Mouse (Mus musculus): ENCODE measurements around the gene Plxna1. TPM values are rescaled to one million over a fixed set of nuclear protein-coding genes. Genes with fewer than 3 reads are reported as not detected.
A peak's percentile ranks its signal among the peaks of the same experiment; 100 is the strongest.

The Plxna1 gene
- polyA plus RNA-seq, 1 experiment from 2014 or later = 85.3 TPM

- WGBS = 89% methylated on average over 1 of the region's 1 CpGs
- H3K9ac ChIP-seq = no peak overlapping the region
- no peaks in the 10 kb centered on the region for H3K4me1 ChIP-seq
Observed at GRCm38 (mm10) chr6:89386956-89387355, 24.5 kb upstream of the Plxna1 start.

GRCm38 (mm10) chr6:89384699-89385098 is 22.3 kb upstream of the Plxna1 start:
- no peaks in the 10 kb centered on the region for H3K27me3 ChIP-seq (replicated peaks)
- ATAC-seq (replicated peaks) = no peak
- H3K4me2 ChIP-seq = no peak overlapping the region
- H3K9ac ChIP-seq = no peak overlapping the region
- 83% methylated on average over 2 of the region's 2 CpGs for WGBS
- H3K36me3 ChIP-seq (replicated peaks) = no peaks in the 10 kb centered on the region
- no peak overlapping the region for H3K27ac ChIP-seq
- H3K9me3 ChIP-seq = no peaks in the 10 kb centered on the region
- H3K4me1 ChIP-seq = no peaks in the 10 kb centered on the region
- no peak overlapping the region for H3K4me3 ChIP-seq

More at GRCm38 (mm10) chr6:89386956-89387355, 24.5 kb upstream of the Plxna1 start:
- Histone ChIP-seq H3K4me3 (no peak overlapping the region), H3K36me3 (replicated peaks) (no peaks in the 10 kb centered on the region), H3K9me3 (no peaks in the 10 kb centered on the region), H3K4me2 (no peak overlapping the region), H3K27me3 (replicated peaks) (no peaks in the 10 kb centered on the region), H3K27ac (no peak overlapping the region)
- no peak for ATAC-seq (replicated peaks)

GRCm38 (mm10) chr6:89381851-89382250 is 19.4 kb upstream of the Plxna1 start:
- Histone ChIP-seq H3K9me3 (no peaks in the 10 kb centered on the region), H3K9ac (no peak overlapping the region), H3K4me1 (no peaks in the 10 kb centered on the region), H3K4me2 (no peak overlapping the region), H3K4me3 (no peak overlapping the region), H3K36me3 (replicated peaks) (no peaks in the 10 kb centered on the region), H3K27ac (no peak overlapping the region), H3K27me3 (replicated peaks) (no peaks in the 10 kb centered on the region)
- WGBS = 22% methylated on average over 5 of the region's 5 CpGs
- ATAC-seq (replicated peaks) = no peak

GRCm38 (mm10) chr6:89381172-89381571 is 18.8 kb upstream of the Plxna1 start:
- no peak for ATAC-seq (replicated peaks)
- Histone ChIP-seq H3K27me3 (replicated peaks) (no peaks in the 10 kb centered on the region), H3K4me2 (no peak overlapping the region), H3K9me3 (no peaks in the 10 kb centered on the region), H3K9ac (no peak overlapping the region), H3K4me1 (no peaks in the 10 kb centered on the region), H3K4me3 (no peak overlapping the region), H3K36me3 (replicated peaks) (no peaks in the 10 kb centered on the region), H3K27ac (no peak overlapping the region)
- WGBS = 41% methylated on average over 3 of the region's 3 CpGs

GRCm38 (mm10) chr6:89380751-89381150 is 18.3 kb upstream of the Plxna1 start:
- no peaks in the 10 kb centered on the region for H3K9me3 ChIP-seq
- no peaks in the 10 kb centered on the region for H3K27me3 ChIP-seq (replicated peaks)
- no peak overlapping the region for H3K9ac ChIP-seq
- 19% methylated on average over 3 of the region's 3 CpGs for WGBS
- H3K4me3 ChIP-seq = no peak overlapping the region
- no peak overlapping the region for H3K27ac ChIP-seq
- no peak for ATAC-seq (replicated peaks)
- H3K4me2 ChIP-seq = no peak overlapping the region
- no peaks in the 10 kb centered on the region for H3K4me1 ChIP-seq
- no peaks in the 10 kb centered on the region for H3K36me3 ChIP-seq (replicated peaks)

- ATAC-seq (replicated peaks) = no peak
- H3K4me2 ChIP-seq = no peak overlapping the region
- no peaks in the 10 kb centered on the region for H3K9me3 ChIP-seq
- H3K9ac ChIP-seq = no peak overlapping the region
- 66% methylated on average over 2 of the region's 2 CpGs for WGBS
- no peaks in the 10 kb centered on the region for H3K36me3 ChIP-seq (replicated peaks)
- H3K4me1 ChIP-seq = no peaks in the 10 kb centered on the region
- no peak overlapping the region for H3K27ac ChIP-seq
- no peaks in the 10 kb centered on the region for H3K27me3 ChIP-seq (replicated peaks)
- no peak overlapping the region for H3K4me3 ChIP-seq
Observed at GRCm38 (mm10) chr6:89378264-89378663, 15.8 kb upstream of the Plxna1 start.

- Histone ChIP-seq H3K27me3 (replicated peaks) (no peaks in the 10 kb centered on the region), H3K4me1 (no peaks in the 10 kb centered on the region), H3K4me2 (no peak overlapping the region), H3K9ac (no peak overlapping the region), H3K27ac (no peak overlapping the region), H3K4me3 (no peak overlapping the region), H3K36me3 (replicated peaks) (no peaks in the 10 kb centered on the region), H3K9me3 (no peaks in the 10 kb centered on the region)
- ATAC-seq (replicated peaks) = no peak
Observed at GRCm38 (mm10) chr6:89368812-89369211, 6.4 kb upstream of the Plxna1 start.

GRCm38 (mm10) chr6:89364342-89364741 is 1.9 kb upstream of the Plxna1 start:
- Histone ChIP-seq H3K4me3 (no peak overlapping the region), H3K4me2 (no peak overlapping the region), H3K36me3 (replicated peaks) (no peaks in the 10 kb centered on the region), H3K27ac (no peak overlapping the region), H3K9me3 (no peaks in the 10 kb centered on the region), H3K9ac (no peak overlapping the region), H3K27me3 (replicated peaks) (no peaks in the 10 kb centered on the region), H3K4me1 (peaks cover 29% of the 10 kb centered on the region)
- no peak for ATAC-seq (replicated peaks)
- 73% methylated on average over 3 of the region's 3 CpGs for WGBS

- peak overlapping the region; percentile 70 for H3K4me3 ChIP-seq
- no peaks in the 10 kb centered on the region for H3K27me3 ChIP-seq (replicated peaks)
- H3K36me3 ChIP-seq (replicated peaks) = no peaks in the 10 kb centered on the region
- ATAC-seq (replicated peaks) = peak; percentile 41
- H3K9ac ChIP-seq = peak overlapping the region; percentile 73
- peaks cover 41% of the 10 kb centered on the region for H3K4me1 ChIP-seq
- 2% methylated on average over 16 of the region's 16 CpGs for WGBS
- peak overlapping the region; percentile 75 for H3K27ac ChIP-seq
- H3K9me3 ChIP-seq = no peaks in the 10 kb centered on the region
- H3K4me2 ChIP-seq = peak overlapping the region; percentile 98
Observed at GRCm38 (mm10) chr6:89363107-89363451, 659 bp upstream of the Plxna1 start.

GRCm38 (mm10) chr6:89361418-89362280 is 771 bp downstream of the Plxna1 start:
- Histone ChIP-seq H3K36me3 (replicated peaks) (no peaks in the 10 kb centered on the region), H3K4me1 (peaks cover 54% of the 10 kb centered on the region), H3K9ac (peak overlapping the region; percentile 94), H3K27me3 (replicated peaks) (no peaks in the 10 kb centered on the region), H3K27ac (peak overlapping the region; percentile 90), H3K4me2 (peak overlapping the region; percentile 98), H3K9me3 (no peaks in the 10 kb centered on the region), H3K4me3 (peak overlapping the region; percentile 70)
- WGBS = 2% methylated on average over 73 of the region's 80 CpGs
- peak; percentile 28 for ATAC-seq (replicated peaks)

- Histone ChIP-seq H3K27me3 (replicated peaks) (no peaks in the 10 kb centered on the region), H3K4me3 (peak overlapping the region; percentile 70), H3K4me1 (peaks cover 61% of the 10 kb centered on the region), H3K27ac (peak overlapping the region; percentile 90), H3K9ac (peak overlapping the region; percentile 94), H3K9me3 (no peaks in the 10 kb centered on the region), H3K36me3 (replicated peaks) (no peaks in the 10 kb centered on the region), H3K4me2 (peak overlapping the region; percentile 98)
- ATAC-seq (replicated peaks) = peak; percentile 3
- 31% methylated on average over 8 of the region's 8 CpGs for whole genome bisulfite sequencing
Observed at GRCm38 (mm10) chr6:89360709-89361417, 1.6 kb downstream of the Plxna1 start.

- Histone ChIP-seq H3K27ac (peak overlapping the region; percentile 90), H3K4me3 (peak overlapping the region; percentile 70), H3K4me2 (peak overlapping the region; percentile 98), H3K9ac (peak overlapping the region; percentile 94), H3K27me3 (replicated peaks) (no peaks in the 10 kb centered on the region), H3K9me3 (no peaks in the 10 kb centered on the region), H3K36me3 (replicated peaks) (no peaks in the 10 kb centered on the region), H3K4me1 (peaks cover 70% of the 10 kb centered on the region)
- ATAC-seq (replicated peaks) = no peak
- 38% methylated on average over 20 of the region's 20 CpGs for WGBS
Observed at GRCm38 (mm10) chr6:89359771-89360708, 2.4 kb downstream of the Plxna1 start.
